Mouse (Mus musculus) olfactory bulb, adult 2 months (tissue): Measurements from ENCODE around the gene Uvrag.

Experiments
- CTCF ChIP-seq: fragments of 200-500 bp; IDR thresholded peaks from 2 replicates; pipeline ENCODE4 v1.5.1; 2012; ENCODE audit warnings: low read depth, mild to moderate bottlenecking, low read length, moderate library complexity; ENCODE audit not compliant: insufficient read depth
- POLR2A ChIP-seq: fragments of 200-500 bp; IDR thresholded peaks from 2 replicates; pipeline ENCODE4 v1.6.1; 2012; ENCODE audit warnings: mild to moderate bottlenecking, low read depth, low read length, moderate library complexity; ENCODE audit not compliant: insufficient read depth

- no peak for TF ChIP-seq CTCF
- no peak for TF ChIP-seq POLR2A
Observed at GRCm38 (mm10) chr7:99166159-99166558, 25.2 kb upstream of the Uvrag start.
